Mouse (Mus musculus): ENCODE data around the gene Gabbr2. TPM values are rescaled to one million over a fixed set of nuclear protein-coding genes. Genes with fewer than 3 reads are reported as not detected.

The Gabbr2 gene
- polyA plus RNA-seq, 1 experiment from 2014 or later: 1.3 TPM

GRCm38 (mm10) chr4:46847745-46848144 lies 143.9 kb downstream of the Gabbr2 start:
- H3K36me3 ChIP-seq: no peaks in the 10 kb centered on the region
- H3K27ac ChIP-seq: no peak overlapping the region
- H3K9me3 ChIP-seq (replicated peaks): no peaks in the 10 kb centered on the region
- H3K4me2 ChIP-seq (replicated peaks): no peak overlapping the region
- no peak for ATAC-seq (ENCODE audit: low FRiP score)
- H3K4me1 ChIP-seq: no peaks in the 10 kb centered on the region
- H3K4me3 ChIP-seq: no peak overlapping the region
- H3K27me3 ChIP-seq: no peaks in the 10 kb centered on the region
- no peak overlapping the region for H3K9ac ChIP-seq

- Histone ChIP-seq H3K4me3 (no peak overlapping the region), H3K9me3 (replicated peaks) (no peaks in the 10 kb centered on the region), H3K4me2 (replicated peaks) (no peak overlapping the region), H3K36me3 (no peaks in the 10 kb centered on the region), H3K9ac (no peak overlapping the region), H3K27me3 (no peaks in the 10 kb centered on the region), H3K4me1 (no peaks in the 10 kb centered on the region), H3K27ac (no peak overlapping the region)
- ATAC-seq (ENCODE audit: low FRiP score): no peak
- 95% methylated on average over 10 of the region's 10 CpGs for WGBS
These were observed 145.3 kb downstream of the Gabbr2 start for GRCm38 (mm10) chr4:46846396-46846795.

GRCm38 (mm10) chr4:46844982-46845643 lies 146.6 kb downstream of the Gabbr2 start:
- H3K4me2 ChIP-seq (replicated peaks): no peak overlapping the region
- H3K9ac ChIP-seq: no peak overlapping the region
- no peak overlapping the region for H3K27ac ChIP-seq
- WGBS: 70% methylated on average over 6 of the region's 6 CpGs
- no peaks in the 10 kb centered on the region for H3K4me1 ChIP-seq
- ATAC-seq (ENCODE audit: low FRiP score): no peak
- no peaks in the 10 kb centered on the region for H3K36me3 ChIP-seq
- H3K9me3 ChIP-seq (replicated peaks): no peaks in the 10 kb centered on the region
- no peak overlapping the region for H3K4me3 ChIP-seq
- H3K27me3 ChIP-seq: no peaks in the 10 kb centered on the region

- no peaks in the 10 kb centered on the region for H3K27me3 ChIP-seq
- no peaks in the 10 kb centered on the region for H3K4me1 ChIP-seq
- no peak overlapping the region for H3K4me3 ChIP-seq
- WGBS: 87% methylated on average over 5 of the region's 5 CpGs
- H3K27ac ChIP-seq: no peak overlapping the region
- no peak overlapping the region for H3K4me2 ChIP-seq (replicated peaks)
- no peaks in the 10 kb centered on the region for H3K36me3 ChIP-seq
- no peak for ATAC-seq (ENCODE audit: low FRiP score)
- H3K9ac ChIP-seq: no peak overlapping the region
- H3K9me3 ChIP-seq (replicated peaks): no peaks in the 10 kb centered on the region
These were observed 147.1 kb downstream of the Gabbr2 start for GRCm38 (mm10) chr4:46844567-46844966.

GRCm38 (mm10) chr4:46842596-46842995 lies 149.1 kb downstream of the Gabbr2 start:
- H3K4me1 ChIP-seq: 0 out of 2 replicates have a peak, but pooled peaks cover 4% of the 10 kb centered on the region
- 94% methylated on average over 7 of the region's 7 CpGs for WGBS
- H3K36me3 ChIP-seq: no peaks in the 10 kb centered on the region
- H3K4me3 ChIP-seq: no peak overlapping the region
- H3K9me3 ChIP-seq (replicated peaks): no peaks in the 10 kb centered on the region
- H3K27ac ChIP-seq: no peak overlapping the region
- H3K9ac ChIP-seq: no peak overlapping the region
- no peak overlapping the region for H3K4me2 ChIP-seq (replicated peaks)
- ATAC-seq (ENCODE audit: low FRiP score): no peak
- no peaks in the 10 kb centered on the region for H3K27me3 ChIP-seq

- Histone ChIP-seq H3K36me3 (no peaks in the 10 kb centered on the region), H3K27ac (no peak overlapping the region), H3K9ac (no peak overlapping the region), H3K4me1 (peaks cover 10% of the 10 kb centered on the region; the same call in 1 of the 2 replicates), H3K9me3 (replicated peaks) (no peaks in the 10 kb centered on the region), H3K27me3 (no peaks in the 10 kb centered on the region), H3K4me3 (no peak overlapping the region), H3K4me2 (replicated peaks) (no peak overlapping the region)
- no peak for ATAC-seq (ENCODE audit: low FRiP score)
- WGBS: 82% methylated on average over 6 of the region's 6 CpGs
These were observed 151.5 kb downstream of the Gabbr2 start for GRCm38 (mm10) chr4:46840146-46840545.

- H3K27me3 ChIP-seq: no peaks in the 10 kb centered on the region
- WGBS: 83% methylated on average over 7 of the region's 7 CpGs
- no peaks in the 10 kb centered on the region for H3K36me3 ChIP-seq
- no peak overlapping the region for H3K9ac ChIP-seq
- H3K4me1 ChIP-seq: peaks cover 10% of the 10 kb centered on the region; the same call in 1 of the 2 replicates
- no peak for ATAC-seq (ENCODE audit: low FRiP score)
- H3K27ac ChIP-seq: no peak overlapping the region
- no peak overlapping the region for H3K4me3 ChIP-seq
- no peak overlapping the region for H3K4me2 ChIP-seq (replicated peaks)
- H3K9me3 ChIP-seq (replicated peaks): no peaks in the 10 kb centered on the region
These were observed 154.3 kb downstream of the Gabbr2 start for GRCm38 (mm10) chr4:46837362-46837761.

GRCm38 (mm10) chr4:46836065-46836464 lies 155.6 kb downstream of the Gabbr2 start:
- ATAC-seq (ENCODE audit: low FRiP score): no peak
- 54% methylated on average over 18 of the region's 18 CpGs for WGBS
- Histone ChIP-seq H3K9me3 (replicated peaks) (no peaks in the 10 kb centered on the region), H3K27me3 (no peaks in the 10 kb centered on the region), H3K4me1 (peaks cover 10% of the 10 kb centered on the region; the same call in 1 of the 2 replicates), H3K27ac (no peak overlapping the region), H3K9ac (no peak overlapping the region), H3K36me3 (no peaks in the 10 kb centered on the region), H3K4me3 (no peak overlapping the region), H3K4me2 (replicated peaks) (no peak overlapping the region)

GRCm38 (mm10) chr4:46835064-46835463 lies 156.6 kb downstream of the Gabbr2 start:
- Histone ChIP-seq H3K9ac (no peak overlapping the region), H3K9me3 (replicated peaks) (no peaks in the 10 kb centered on the region), H3K27ac (no peak overlapping the region), H3K4me3 (no peak overlapping the region), H3K27me3 (no peaks in the 10 kb centered on the region), H3K4me1 (peaks cover 10% of the 10 kb centered on the region; the same call in 1 of the 2 replicates), H3K36me3 (no peaks in the 10 kb centered on the region), H3K4me2 (replicated peaks) (no peak overlapping the region)
- WGBS: 93% methylated on average over 14 of the region's 14 CpGs
- no peak for ATAC-seq (ENCODE audit: low FRiP score)

- Histone ChIP-seq H3K9ac (no peak overlapping the region), H3K4me1 (peaks cover 12% of the 10 kb centered on the region; the same call in 1 of the 2 replicates), H3K9me3 (replicated peaks) (no peaks in the 10 kb centered on the region), H3K27ac (no peak overlapping the region), H3K4me3 (no peak overlapping the region), H3K27me3 (no peaks in the 10 kb centered on the region), H3K36me3 (no peaks in the 10 kb centered on the region), H3K4me2 (replicated peaks) (no peak overlapping the region)
- ATAC-seq (ENCODE audit: low FRiP score): no peak
- WGBS: 42% methylated on average over 12 of the region's 12 CpGs
These were observed 158.7 kb downstream of the Gabbr2 start for GRCm38 (mm10) chr4:46832834-46833544.

GRCm38 (mm10) chr4:46829656-46830055 lies 162.0 kb downstream of the Gabbr2 start:
- H3K27ac ChIP-seq: no peak overlapping the region
- no peaks in the 10 kb centered on the region for H3K27me3 ChIP-seq
- ATAC-seq (ENCODE audit: low FRiP score): no peak
- H3K4me1 ChIP-seq: peaks cover 13% of the 10 kb centered on the region; the same call in 1 of the 2 replicates
- no peaks in the 10 kb centered on the region for H3K36me3 ChIP-seq
- no peak overlapping the region for H3K4me2 ChIP-seq (replicated peaks)
- 45% methylated on average over 2 of the region's 2 CpGs for WGBS
- no peaks in the 10 kb centered on the region for H3K9me3 ChIP-seq (replicated peaks)
- H3K4me3 ChIP-seq: no peak overlapping the region
- no peak overlapping the region for H3K9ac ChIP-seq

GRCm38 (mm10) chr4:46828141-46828571 lies 163.5 kb downstream of the Gabbr2 start:
- ATAC-seq (ENCODE audit: low FRiP score): no peak
- WGBS: 56% methylated on average over 5 of the region's 5 CpGs
- Histone ChIP-seq H3K4me3 (no peak overlapping the region), H3K27ac (no peak overlapping the region), H3K36me3 (no peaks in the 10 kb centered on the region), H3K9ac (no peak overlapping the region), H3K4me1 (peaks cover 13% of the 10 kb centered on the region; the same call in 1 of the 2 replicates), H3K4me2 (replicated peaks) (no peak overlapping the region), H3K9me3 (replicated peaks) (no peaks in the 10 kb centered on the region), H3K27me3 (no peaks in the 10 kb centered on the region)

- Histone ChIP-seq H3K4me3 (no peak overlapping the region), H3K9ac (no peak overlapping the region), H3K27ac (no peak overlapping the region), H3K27me3 (no peaks in the 10 kb centered on the region), H3K4me1 (peaks cover 13% of the 10 kb centered on the region; the same call in 1 of the 2 replicates), H3K36me3 (no peaks in the 10 kb centered on the region), H3K9me3 (replicated peaks) (no peaks in the 10 kb centered on the region), H3K4me2 (replicated peaks) (no peak overlapping the region)
- ATAC-seq (ENCODE audit: low FRiP score): no peak
- 41% methylated on average over 9 of the region's 9 CpGs for WGBS
These were observed 164.2 kb downstream of the Gabbr2 start for GRCm38 (mm10) chr4:46827471-46827870.

Data from hindbrain, embryonic 12.5 days (tissue).